Mouse (Mus musculus): ENCODE measurements around the gene Gm9887. TPM values are rescaled to one million over a fixed set of nuclear protein-coding genes. Genes with fewer than 3 reads are reported as not detected.
A peak's percentile ranks its signal among the peaks of the same experiment; 100 is the strongest.
"Not testable (repeated sequence)": the region's sequence is repeated elsewhere in the genome, so short reads cannot be mapped to it uniquely, and the experiment has no call there.

Gm9887 gene
- total RNA-seq, 2 experiments from 2014 or later = not detected

GRCm38 (mm10) chr12:69362388-69362787, 9.9 kb downstream of the Gm9887 start:
- DNase-seq = no peak
- intact Hi-C loops (cut with DNase I) = loop anchor here (2.0 kb wide), 1 partner anchor 320 kb away; no protein-coding TSS in a partner anchor

GRCm38 (mm10) chr12:69361919-69362318, 10.3 kb downstream of the Gm9887 start:
- no peak for DNase-seq
- intact Hi-C loops (cut with DNase I) = loop anchor here (2.0 kb wide), 1 partner anchor 321 kb away; no protein-coding TSS in a partner anchor

- intact Hi-C loops (cut with DNase I) = not testable (repeated sequence)
These were observed 11.0 kb downstream of the Gm9887 start for GRCm38 (mm10) chr12:69360997-69361899.

GRCm38 (mm10) chr12:69360655-69360996, 11.6 kb downstream of the Gm9887 start:
- intact Hi-C loops (cut with DNase I) = no loop called here
- DNase-seq = peak; percentile 26 to 73

More at GRCm38 (mm10) chr12:69360997-69361899, 11.0 kb downstream of the Gm9887 start:
- DNase-seq = peak; percentile 100

- intact Hi-C loops (cut with DNase I) = loop anchor here (1.0 to 2.0 kb wide), 2 partner anchors 218 to 339 kb away; no protein-coding TSS in a partner anchor
- DNase-seq = no peak
These were observed 15.0 kb downstream of the Gm9887 start for GRCm38 (mm10) chr12:69357300-69357646.

- peak; percentile 87 for DNase-seq
- intact Hi-C loops (cut with DNase I) = loop anchor here (1.0 to 2.0 kb wide), 2 partner anchors 218 to 340 kb away; no protein-coding TSS in a partner anchor
These were observed 15.5 kb downstream of the Gm9887 start, which contains the start of gene Nemf for GRCm38 (mm10) chr12:69356546-69357299. Gene Nemf (minus strand): TSS chr12:69357165.

- no peak for DNase-seq
- intact Hi-C loops (cut with DNase I) = no loop called here
These were observed 20.6 kb downstream of the Gm9887 start for GRCm38 (mm10) chr12:69351685-69352084.

GRCm38 (mm10) chr12:69349928-69350327, 22.3 kb downstream of the Gm9887 start:
- DNase-seq = no peak
- intact Hi-C loops (cut with DNase I) = loop anchor here (5.0 kb wide), 1 partner anchor 43 kb away; no protein-coding TSS in a partner anchor

GRCm38 (mm10) chr12:69333547-69333946, 38.7 kb downstream of the Gm9887 start:
- intact Hi-C loops (cut with DNase I) = no loop called here
- DNase-seq = peak in 1 of 2 experiments; percentile 24

- intact Hi-C loops (cut with DNase I) = no loop called here
- DNase-seq = no peak
These were observed 40.1 kb downstream of the Gm9887 start for GRCm38 (mm10) chr12:69332147-69332546.

GRCm38 (mm10) chr12:69331187-69331586, 41.1 kb downstream of the Gm9887 start:
- intact Hi-C loops (cut with DNase I) = no loop called here
- no peak for DNase-seq

Small RNA genes lying within 50 kb of the gene (microRNA-seq; reads per million reads assigned to microRNA genes)
- gene Gm47299 (ENCODE audit: borderline number of aligned reads in 2 of 2) (0 reads per million in 2 experiments), gene Gm47305 (ENCODE audit: borderline number of aligned reads in 2 of 2) (0 reads per million in 2 experiments)

Other genes starting within 250 kb of the Gm9887 start
- 1,000 to 10,000 TPM; 1,412 to 1,495 TPM for gene Rps29, start 213.3 kb downstream of the Gm9887 start, total RNA-seq (2021)
- not detected for gene Lrr1, start 203.6 kb downstream of the Gm9887 start, total RNA-seq (2021)
- gene Rpl36al, start 188.4 kb downstream of the Gm9887 start, total RNA-seq (2021) = 100 to 1,000 TPM; 206 to 211 TPM
- gene Mgat2, start 188.3 kb downstream of the Gm9887 start, total RNA-seq (2021) = 10 to 100 TPM; 18.8 to 20.6 TPM
- 1 to 10 TPM; 2.6 to 3.6 TPM for gene Gm49383, start 175.4 kb downstream of the Gm9887 start, total RNA-seq (2021)
- gene Dnaaf2, start 174.0 kb downstream of the Gm9887 start, total RNA-seq (2021) = under 1 TPM; 0.41 to 0.83 TPM
- 1 to 10 TPM; 2.5 to 2.8 TPM for gene Gm49384, start 168.2 kb downstream of the Gm9887 start, total RNA-seq (2021)
- gene Pole2, start 144.3 kb downstream of the Gm9887 start, total RNA-seq (2021) = under 1 TPM; 0.64 to 0.98 TPM
- gene Klhdc1, start 131.3 kb downstream of the Gm9887 start, total RNA-seq (2021) = 10 to 100 TPM; 35.7 to 37.2 TPM
- gene Klhdc2, start 75.8 kb downstream of the Gm9887 start, total RNA-seq (2021) = 100 to 1,000 TPM; 105 to 110 TPM
- 10 to 100 TPM; 22.3 to 24.1 TPM for gene Nemf, start 15.3 kb downstream of the Gm9887 start, total RNA-seq (2021)
- 10 to 100 TPM; 37.2 to 39.8 TPM for gene Arf6, start 308 bp downstream of the Gm9887 start, total RNA-seq (2021)
- 1 to 10 TPM; 2.7 to 4.9 TPM for gene Vcpkmt, start 210.6 kb upstream of the Gm9887 start, total RNA-seq (2021)